Mouse (Mus musculus) bone marrow, adult 2 months (tissue): ENCODE measurements around the gene Egflam. TPM values are rescaled to one million over a fixed set of nuclear protein-coding genes. Genes with fewer than 3 reads are reported as not detected.

Source experiments
- H3K27ac ChIP-seq: fragments of 200-500 bp; 2 replicates; pipeline ENCODE4 v1.5.1; 2012; ENCODE audit warnings: low read depth, mild to moderate bottlenecking, control low read depth, inconsistent platforms, low read length; ENCODE audit not compliant: control insufficient read depth, poor library complexity, insufficient read depth
- H3K4me1 ChIP-seq: fragments of 200-500 bp; 2 replicates; pipeline ENCODE4 v1.6.1; 2011; ENCODE audit warnings: low read length; ENCODE audit not compliant: control insufficient read depth, insufficient read depth
- H3K4me3 ChIP-seq: fragments of 200-500 bp; replicated peaks from 2 replicates; pipeline ENCODE3; 2011; ENCODE audit warnings: mild to moderate bottlenecking, low read depth, low read length, control low read depth; ENCODE audit not compliant: control insufficient read depth
- CTCF ChIP-seq: fragments of 200-500 bp; IDR thresholded peaks from 2 replicates; pipeline ENCODE4 v1.5.1; 2011; ENCODE audit warnings: low read length, control low read depth; ENCODE audit not compliant: control insufficient read depth, insufficient read depth
- POLR2A ChIP-seq: fragments of 200-500 bp; IDR thresholded peaks from 2 replicates; pipeline ENCODE4 v1.6.1; 2011; ENCODE audit warnings: low read depth, mild to moderate bottlenecking, control low read depth, low read length, borderline replicate concordance; ENCODE audit not compliant: control insufficient read depth
- WGBS: fragments of 180-500 bp; shearing (Covaris S2); methylation state at CpG from one replicate; pipeline ENCODE4 v1.1.7; 2018; 5-methylcytosine and 5-hydroxymethylcytosine counted together
- polyA plus RNA-seq: library from polyadenylated mRNA; stranded (reverse); fragments of >200 nt; gene quantifications from 2 replicates; pipeline ENCODE4 v1.2.4, GENCODE M21; 2011; ENCODE audit warnings: low replicate concordance; ENCODE audit not compliant: missing spikeins, insufficient read depth, insufficient read length

Egflam gene
- polyA plus RNA-seq, 1 experiment = 0.45 TPM

DNA sequence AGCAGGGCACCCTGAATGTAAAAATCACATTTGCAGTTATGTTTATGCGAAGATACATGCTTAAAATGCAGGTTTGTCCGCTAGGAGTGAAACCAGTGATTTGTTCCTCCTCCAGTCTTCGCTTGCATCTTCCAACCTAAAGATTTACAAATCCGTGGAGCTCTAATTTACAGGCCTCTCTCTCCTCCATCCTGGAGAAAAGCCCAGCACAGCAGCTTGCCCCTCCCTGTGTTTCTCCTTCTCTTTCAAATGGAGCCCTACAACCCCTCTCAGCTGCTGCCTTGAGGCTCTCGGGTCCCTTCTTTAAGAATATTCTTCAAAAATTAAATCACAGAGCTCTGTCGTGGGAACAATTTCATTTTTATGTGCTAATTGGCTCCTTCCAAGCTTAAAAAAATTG, 116.6 kb downstream of the Egflam start:
- 73% methylated on average over 6 of the region's 6 CpGs for WGBS
- Histone ChIP-seq H3K4me1 (no peaks in the 10 kb centered on the region), H3K4me3 (no peak overlapping the region), H3K27ac (no peak overlapping the region)
- TF ChIP-seq POLR2A = no peak
- no peak for TF ChIP-seq CTCF

DNA sequence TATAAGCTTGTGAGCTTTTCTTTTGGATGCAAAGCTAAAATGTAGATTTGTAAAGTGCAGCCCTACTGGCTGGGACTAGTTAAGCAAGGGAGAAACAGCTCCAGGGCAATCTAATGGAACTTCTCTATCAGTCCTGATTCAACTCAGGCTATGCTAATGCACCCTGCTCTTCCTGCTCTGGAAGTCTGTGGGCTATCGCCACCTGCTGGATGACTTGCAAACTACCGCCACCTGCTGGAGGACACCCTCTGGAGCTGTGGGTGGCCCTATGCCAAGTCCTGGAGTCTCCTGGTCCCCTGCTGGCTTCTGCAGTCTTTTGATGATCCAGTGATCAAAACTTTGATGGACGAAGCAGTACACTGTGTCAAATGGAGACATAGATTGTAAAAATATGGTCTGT, 134.4 kb downstream of the Egflam start:
- WGBS = 14% methylated on average over 3 of the region's 3 CpGs
- no peak overlapping the region for H3K27ac ChIP-seq
- no peak overlapping the region for H3K4me3 ChIP-seq
- no peak for TF ChIP-seq POLR2A
- TF ChIP-seq CTCF = peak; percentile 88
- no peaks in the 10 kb centered on the region; the same call in 1 of the 2 replicates for H3K4me1 ChIP-seq

DNA sequence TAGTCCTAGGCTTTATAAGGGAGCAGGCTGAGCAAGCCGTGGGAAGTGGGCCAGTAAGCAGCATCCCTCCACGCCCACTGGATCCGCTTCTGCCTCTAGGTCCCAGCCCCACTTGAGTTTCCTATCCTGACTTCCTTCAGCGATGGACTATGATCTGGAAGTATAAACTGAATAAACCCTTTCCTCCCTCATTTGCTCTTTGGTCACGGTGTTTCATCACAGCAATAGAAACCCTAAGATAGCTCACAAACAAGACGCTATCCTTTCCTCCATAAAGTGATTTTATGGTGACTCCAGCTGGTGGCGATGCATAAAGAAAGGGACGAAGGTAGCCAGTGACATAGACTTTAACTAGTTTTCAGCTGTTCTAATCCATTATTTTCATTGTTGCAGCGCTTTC, 134.9 kb downstream of the Egflam start:
- H3K4me1 ChIP-seq = no peaks in the 10 kb centered on the region; the same call in 1 of the 2 replicates
- WGBS = 83% methylated on average over 9 of the region's 9 CpGs
- TF ChIP-seq CTCF (no peak), POLR2A (no peak)

DNA sequence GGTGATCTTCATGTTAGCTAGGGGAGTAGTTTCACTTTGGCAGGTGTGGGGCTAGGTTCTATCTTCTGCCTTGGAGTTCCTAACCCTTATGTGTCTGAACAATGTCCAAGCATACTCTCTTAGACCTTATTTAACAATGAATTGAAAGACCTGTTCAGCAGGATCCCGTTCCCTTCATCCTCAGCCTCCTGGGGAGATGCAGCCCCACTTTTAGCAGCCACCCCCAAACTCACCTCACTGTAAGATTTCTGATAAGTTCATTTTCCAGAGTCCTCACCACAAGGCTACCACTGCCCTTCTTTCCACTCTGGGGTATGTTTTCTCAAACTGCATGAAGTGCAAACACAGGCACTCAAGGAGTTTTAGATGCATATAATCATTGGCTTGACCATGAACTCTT, 136.8 kb downstream of the Egflam start:
- 58% methylated on average over 1 of the region's 1 CpGs for WGBS
- H3K4me1 ChIP-seq = no peaks in the 10 kb centered on the region; the same call in 1 of the 2 replicates
- no peak for TF ChIP-seq POLR2A
- TF ChIP-seq CTCF = no peak
- no peak overlapping the region for H3K27ac ChIP-seq
- H3K4me3 ChIP-seq = no peak overlapping the region

More for the DNA sequence above, 134.9 kb downstream of the Egflam start:
- no peak overlapping the region for H3K27ac ChIP-seq
- H3K4me3 ChIP-seq = no peak overlapping the region

DNA sequence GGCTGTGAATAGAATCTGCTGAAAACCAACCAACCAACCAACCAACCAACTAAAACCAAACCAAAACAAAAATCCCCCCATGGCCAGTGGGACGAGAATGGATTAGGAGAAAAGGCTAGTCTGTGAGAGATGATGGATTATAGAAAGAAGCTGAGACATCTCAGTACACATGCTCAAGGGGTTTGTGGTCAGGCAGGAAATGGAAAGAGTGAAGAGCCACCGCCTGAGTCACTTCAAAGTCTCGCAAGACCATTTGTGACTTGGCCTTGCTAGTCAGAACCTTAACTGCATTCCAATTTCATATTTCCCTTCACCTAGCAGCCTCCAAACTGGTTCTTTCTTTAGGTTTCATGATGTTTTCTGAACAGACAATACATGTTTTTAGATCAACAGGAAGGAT, 141.6 kb downstream of the Egflam start:
- WGBS = 58% methylated on average over 3 of the region's 3 CpGs
- TF ChIP-seq POLR2A (no peak), CTCF (no peak)
- Histone ChIP-seq H3K4me3 (no peak overlapping the region), H3K4me1 (no peaks in the 10 kb centered on the region), H3K27ac (no peak overlapping the region)

DNA sequence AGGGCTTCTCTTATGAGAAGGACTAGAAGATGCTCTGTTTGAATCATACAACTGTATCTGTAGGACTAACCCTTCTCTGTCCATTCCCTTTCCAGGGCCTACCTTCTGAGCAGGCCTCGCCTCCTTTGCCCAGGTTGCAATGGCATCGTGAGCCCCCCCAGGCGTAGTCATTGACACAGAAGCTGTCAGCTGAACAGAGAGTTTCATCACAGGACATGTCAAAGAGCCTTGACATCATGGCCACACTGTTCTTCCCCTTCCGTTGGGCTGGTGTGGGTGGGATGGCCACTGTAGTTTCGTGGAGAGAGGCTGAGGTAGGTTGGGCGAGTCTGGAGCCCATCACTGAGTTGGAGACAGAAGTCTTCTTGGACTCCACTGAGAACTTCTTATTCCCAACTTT, 144.9 kb downstream of the Egflam start:
- H3K4me3 ChIP-seq = no peak overlapping the region
- TF ChIP-seq CTCF (no peak), POLR2A (no peak)
- 81% methylated on average over 6 of the region's 6 CpGs for WGBS
- no peaks in the 10 kb centered on the region for H3K4me1 ChIP-seq
- H3K27ac ChIP-seq = no peak overlapping the region

DNA sequence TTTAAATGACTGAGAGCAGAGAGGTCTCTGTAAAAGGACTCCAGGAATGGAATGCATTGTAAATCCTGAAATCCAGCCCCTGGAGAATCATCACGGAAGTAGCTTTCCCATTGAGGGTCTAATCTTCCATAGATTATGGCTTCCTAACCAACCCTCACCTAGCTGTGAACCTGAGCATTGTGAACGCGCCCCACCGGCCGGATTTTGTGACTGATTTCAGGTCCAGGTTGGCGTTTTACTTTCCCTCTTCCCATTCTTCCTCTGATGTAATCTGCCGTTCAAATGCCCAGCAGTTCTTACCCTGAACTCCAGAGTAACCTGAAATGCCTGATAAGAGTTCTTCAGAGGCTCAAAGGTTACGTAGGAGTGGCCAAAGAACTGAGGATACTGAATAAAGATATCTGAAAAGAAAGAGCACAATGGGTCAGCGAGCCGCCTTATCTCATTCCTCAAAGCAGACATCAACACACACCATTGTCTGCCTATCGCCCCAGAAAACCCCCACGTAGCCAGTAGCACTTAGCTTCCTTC, 146.0 kb downstream of the Egflam start:
- WGBS = 67% methylated on average over 12 of the region's 12 CpGs
- no peaks in the 10 kb centered on the region for H3K4me1 ChIP-seq
- no peak overlapping the region for H3K4me3 ChIP-seq
- H3K27ac ChIP-seq = no peak overlapping the region
- TF ChIP-seq CTCF (no peak), POLR2A (no peak)

DNA sequence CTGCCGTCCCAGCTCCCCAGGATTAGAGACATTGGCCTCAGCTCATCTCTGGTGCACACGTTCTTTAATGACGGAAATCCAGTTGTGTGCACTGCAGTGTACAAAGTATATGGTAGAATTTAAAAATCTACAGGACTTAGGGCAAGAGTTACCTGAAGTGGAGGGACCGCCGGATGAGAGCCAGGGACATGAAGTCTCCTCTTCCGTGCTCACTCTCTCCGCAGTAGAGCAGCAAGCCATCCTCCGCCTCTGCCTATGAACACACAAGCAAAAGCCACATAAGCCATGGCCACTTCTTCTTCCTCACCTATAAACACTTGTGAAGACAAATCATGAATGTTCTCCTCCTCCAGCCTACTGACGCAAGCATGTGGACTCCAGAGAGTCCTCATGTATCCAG, 147.2 kb downstream of the Egflam start:
- no peak overlapping the region for H3K27ac ChIP-seq
- no peak for TF ChIP-seq POLR2A
- TF ChIP-seq CTCF = no peak
- H3K4me1 ChIP-seq = no peaks in the 10 kb centered on the region
- WGBS = 88% methylated on average over 9 of the region's 9 CpGs
- H3K4me3 ChIP-seq = no peak overlapping the region

DNA sequence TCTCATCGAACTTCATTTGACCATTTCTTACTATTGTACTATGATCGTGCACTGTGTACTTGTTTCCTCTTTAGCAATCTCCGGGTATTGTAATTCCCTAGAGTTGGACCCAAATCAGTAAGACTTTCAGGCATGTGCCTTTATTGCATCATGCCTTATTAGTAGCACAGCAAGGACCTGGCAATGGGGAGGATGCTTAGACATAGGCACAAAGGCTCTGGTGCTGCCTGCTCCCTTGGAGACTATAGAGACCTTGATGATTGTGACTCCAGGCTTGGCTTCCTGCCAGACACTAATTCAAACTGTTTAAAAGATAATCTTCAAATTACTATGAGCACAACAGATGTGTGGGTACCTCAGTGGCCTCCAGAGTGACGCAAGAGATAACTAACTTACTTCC, 149.0 kb downstream of the Egflam start:
- WGBS = 81% methylated on average over 4 of the region's 4 CpGs
- no peaks in the 10 kb centered on the region for H3K4me1 ChIP-seq
- H3K27ac ChIP-seq = no peak overlapping the region
- TF ChIP-seq CTCF = no peak
- no peak for TF ChIP-seq POLR2A
- H3K4me3 ChIP-seq = no peak overlapping the region
